14 mouse cellular contexts compared by ENCODE assay signal in genomic region chr17:11093321-11093720, GRCm38 (mm10).
DNase-seq lines count a peak whose midpoint lies in the region; ATAC-seq and TF ChIP-seq lines count a peak whose summit lies in the region.
"Had no signal": no experiment of that assay in that cellular context is flagged by ENCODE, and none has a peak within 500 bp of the region (broad histone marks: within the 10 kb centered on the region; RNA-seq: fewer than 3 reads in every experiment).

No protein-coding gene starts in this region.

- no peaks in the 10 kb centered on the region for H3K27me3 ChIP-seq in midbrain, embryonic 10.5 days (ENCODE audit: low read depth, poor library complexity, severe bottlenecking)
- H3K27me3 ChIP-seq in midbrain, postnatal 0 days (ENCODE audit: insufficient read depth, low read length) = no peaks in the 10 kb centered on the region
- no peaks in the 10 kb centered on the region for H3K27me3 ChIP-seq in limb, embryonic 10.5 days (ENCODE audit: low read depth, poor library complexity, severe bottlenecking)
- H3K27me3 ChIP-seq: embryonic facial prominence, embryonic 13.5 days; neural tube, embryonic 12.5 days; stomach, embryonic 15.5 days had no signal

- no peak for TF ChIP-seq CTCF in midbrain, postnatal 0 days (IDR thresholded peaks at IDR 0.05)

- H3K27ac ChIP-seq in midbrain, embryonic 10.5 days (replicated peaks) = peak overlapping the region; percentile 73
- H3K27ac ChIP-seq in midbrain, postnatal 0 days (ENCODE audit: low read depth, low read length) = no peak overlapping the region
- peak overlapping the region; percentile 76 for H3K27ac ChIP-seq in limb, embryonic 10.5 days
- H3K27ac ChIP-seq: embryonic facial prominence, embryonic 13.5 days; neural tube, embryonic 12.5 days; stomach, embryonic 15.5 days had no signal

- H3K4me3 ChIP-seq in midbrain, embryonic 10.5 days = no peak overlapping the region
- no peak overlapping the region for H3K4me3 ChIP-seq in midbrain, postnatal 0 days (ENCODE audit: low read depth, low read length)
- no peak overlapping the region for H3K4me3 ChIP-seq in limb, embryonic 10.5 days
- H3K4me3 ChIP-seq: embryonic facial prominence, embryonic 13.5 days; neural tube, embryonic 12.5 days; stomach, embryonic 15.5 days had no signal

- H3K9ac ChIP-seq in midbrain, postnatal 0 days (replicated peaks; ENCODE audit: low read length, poor library complexity, severe bottlenecking) = no peak overlapping the region
- H3K9ac ChIP-seq: embryonic facial prominence, embryonic 13.5 days; liver, postnatal 0 days; neural tube, embryonic 12.5 days; stomach, embryonic 15.5 days had no signal

- 45% methylated on average over 3 of the region's 3 CpGs for WGBS in midbrain, embryonic 10.5 days
- WGBS in midbrain, postnatal 0 days = 29% methylated on average over 3 of the region's 3 CpGs
- 62% methylated on average over 3 of the region's 3 CpGs for WGBS in limb, embryonic 10.5 days

- H3K4me2 ChIP-seq in midbrain, postnatal 0 days (ENCODE audit: low read depth, low read length, poor library complexity, severe bottlenecking) = no peak overlapping the region
- H3K4me2 ChIP-seq: embryonic facial prominence, embryonic 13.5 days; neural tube, embryonic 12.5 days; stomach, embryonic 15.5 days had no signal

- peak; percentile 24 for DNase-seq in embryo, embryonic 10.5 days (ENCODE audit: low spot score)
- DNase-seq in embryo, embryonic 9.5 days (ENCODE audit: extremely low spot score) = no peak
- DNase-seq in midbrain, embryonic 10.5 days (ENCODE audit: low spot score) = no peak
- no peak for DNase-seq in midbrain, postnatal 0 days (ENCODE audit: low spot score)
- DNase-seq in limb, embryonic 10.5 days (ENCODE audit: low spot score) = no peak
- no peak for DNase-seq in urinary bladder, postnatal 36 days (ENCODE audit: low spot score in 2 of 2)
- DNase-seq in adrenal gland, postnatal 14 days = no peak
- DNase-seq: right cerebral cortex, postnatal 14 days had no signal

- no peaks in the 10 kb centered on the region for H3K36me3 ChIP-seq in midbrain, embryonic 10.5 days
- H3K36me3 ChIP-seq in midbrain, postnatal 0 days (ENCODE audit: insufficient read depth, low read length) = no peaks in the 10 kb centered on the region
- H3K36me3 ChIP-seq in limb, embryonic 10.5 days = no peaks in the 10 kb centered on the region
- H3K36me3 ChIP-seq: embryonic facial prominence, embryonic 13.5 days; neural tube, embryonic 12.5 days; stomach, embryonic 15.5 days had no signal

- H3K9me3 ChIP-seq in midbrain, embryonic 10.5 days (replicated peaks) = peaks cover 8% of the 10 kb centered on the region; the same call in 1 of the 2 replicates
- H3K9me3 ChIP-seq in midbrain, postnatal 0 days (ENCODE audit: low read length) = peaks cover 5% of the 10 kb centered on the region
- no peaks in the 10 kb centered on the region for H3K9me3 ChIP-seq in limb, embryonic 10.5 days (replicated peaks)
- H3K9me3 ChIP-seq: embryonic facial prominence, embryonic 13.5 days; stomach, embryonic 15.5 days had no signal

- peaks cover 10% of the 10 kb centered on the region for H3K4me1 ChIP-seq in midbrain, embryonic 10.5 days
- no peaks in the 10 kb centered on the region for H3K4me1 ChIP-seq in midbrain, postnatal 0 days (ENCODE audit: insufficient read depth, low read length)
- H3K4me1 ChIP-seq in limb, embryonic 10.5 days = peaks cover 10% of the 10 kb centered on the region
- H3K4me1 ChIP-seq: neural tube, embryonic 12.5 days; stomach, embryonic 15.5 days had no signal

- no peak for ATAC-seq in midbrain, postnatal 0 days (ENCODE audit: low FRiP score)
- ATAC-seq in erythroblast, adult 5-6 weeks (replicated peaks; ENCODE audit: low FRiP score, poor library complexity, severe bottlenecking) = no peak
- ATAC-seq: inflammation-experienced regulatory T-cells, adult 6 months had no signal
